Mouse (Mus musculus) limb, embryonic 10.5 days (tissue): Measurements from ENCODE around the gene Trim43c. TPM values are rescaled to one million over a fixed set of nuclear protein-coding genes. Genes with fewer than 3 reads are reported as not detected.
"Not testable (repeated sequence)": the region's sequence is repeated elsewhere in the genome, so short reads cannot be mapped to it uniquely, and the experiment has no call there.

Experiments
- DNase-seq: peaks from one replicate; pipeline ENCODE4 v3.0.0-alpha.2; 2017; ENCODE audit warnings: low spot score
- H3K27ac ChIP-seq: fragments of 300-500 bp; sonication (generic); 2 replicates; pipeline ENCODE4 v1.5.1; 2016; ENCODE audit warnings: mild to moderate bottlenecking
- H3K27me3 ChIP-seq: fragments of 300-500 bp; sonication (generic); 2 replicates; pipeline ENCODE4 v1.6.1; 2016; ENCODE audit warnings: low read depth, mild to moderate bottlenecking; ENCODE audit not compliant: poor library complexity, severe bottlenecking
- H3K36me3 ChIP-seq: fragments of 300-500 bp; sonication (generic); 2 replicates; pipeline ENCODE4 v1.6.1; 2016; ENCODE audit warnings: mild to moderate bottlenecking, moderate library complexity
- H3K4me1 ChIP-seq: fragments of 300-500 bp; sonication (generic); 2 replicates; pipeline ENCODE4 v1.6.1; 2016
- H3K4me3 ChIP-seq: fragments of 300-500 bp; sonication (generic); 2 replicates; pipeline ENCODE4 v1.5.1; 2016; ENCODE audit warnings: mild to moderate bottlenecking, moderate library complexity
- H3K9me3 ChIP-seq: fragments of 300-500 bp; sonication (generic); replicated peaks from 2 replicates; pipeline ENCODE4 v1.6.1; 2016; ENCODE audit warnings: mild to moderate bottlenecking
- WGBS: fragments of 180-500 bp; shearing (Covaris S2); methylation state at CpG from one replicate; pipeline ENCODE4 v1.1.7; 2016; 5-methylcytosine and 5-hydroxymethylcytosine counted together
- polyA plus RNA-seq: library from polyadenylated mRNA; unstranded; fragments of >200 nt; fragmentation: Nextera tagmentation; extraction: Ambion mirVana; gene quantifications from 2 replicates; pipeline ENCODE4 v1.2.1, GENCODE M21; 2016

Trim43c gene
- polyA plus RNA-seq = 0.21 TPM in 1 of 2 replicates, not detected in the other

GRCm38 (mm10) chr9:88838864-88839263 is at the start of gene Trim43c:
Gene Trim43c (plus strand): TSS chr9:88839164.
- H3K27ac ChIP-seq, DNase-seq, H3K4me1 ChIP-seq, H3K4me3 ChIP-seq, H3K27me3 ChIP-seq, H3K9me3 ChIP-seq, H3K36me3 ChIP-seq: not testable (repeated sequence)
- 89% methylated on average over 2 of the region's 2 CpGs for WGBS

GRCm38 (mm10) chr9:88853072-88853471 is 14.1 kb downstream of the Trim43c start:
- H3K4me1 ChIP-seq, H3K4me3 ChIP-seq, H3K27me3 ChIP-seq, H3K9me3 ChIP-seq, DNase-seq, H3K36me3 ChIP-seq, H3K27ac ChIP-seq: not testable (repeated sequence)
- WGBS = 69% methylated on average over 7 of the region's 7 CpGs

GRCm38 (mm10) chr9:88858566-88859492 is 19.9 kb downstream of the Trim43c start:
- not testable (repeated sequence) for H3K36me3 ChIP-seq, H3K27me3 ChIP-seq, H3K9me3 ChIP-seq, H3K4me1 ChIP-seq
- Histone ChIP-seq H3K27ac (peak overlapping the region; percentile 71), H3K4me3 (peak overlapping the region; percentile 47)
- WGBS = 2% methylated on average over 52 of the region's 52 CpGs
- peak; percentile 89 for DNase-seq

Other genes with a start within 250 kb of the Trim43c start
- gene Mthfsl, start 118.9 kb upstream of the Trim43c start, polyA plus RNA-seq = 26.5 and 33.8 TPM in 2 replicates
- not detected in 2 replicates for gene Bcl2a1d, start 107.2 kb upstream of the Trim43c start, polyA plus RNA-seq
- not detected in 2 replicates for gene Bcl2a1a, start 117.7 kb downstream of the Trim43c start, polyA plus RNA-seq